Mouse (Mus musculus) gastrocnemius, adult 8-10 months (tissue): ENCODE measurements around the gene Foxp1. TPM values are rescaled to one million over a fixed set of nuclear protein-coding genes. Genes with fewer than 3 reads are reported as not detected.

Experiments used
- DNase-seq, 2 experiments: peaks; one replicate each; pipeline ENCODE4 v3.0.0; 2022; ENCODE audit warnings: low spot score in 2 of 2
- total RNA-seq, 4 experiments: library from RNA; stranded (reverse); gene quantifications; 2 replicates each; pipeline ENCODE4 v1.2.4; 2022

Gene Foxp1
- total RNA-seq, 4 experiments from 2014 or later = 10.0 to 15.5 (median 13.9) TPM

DNA sequence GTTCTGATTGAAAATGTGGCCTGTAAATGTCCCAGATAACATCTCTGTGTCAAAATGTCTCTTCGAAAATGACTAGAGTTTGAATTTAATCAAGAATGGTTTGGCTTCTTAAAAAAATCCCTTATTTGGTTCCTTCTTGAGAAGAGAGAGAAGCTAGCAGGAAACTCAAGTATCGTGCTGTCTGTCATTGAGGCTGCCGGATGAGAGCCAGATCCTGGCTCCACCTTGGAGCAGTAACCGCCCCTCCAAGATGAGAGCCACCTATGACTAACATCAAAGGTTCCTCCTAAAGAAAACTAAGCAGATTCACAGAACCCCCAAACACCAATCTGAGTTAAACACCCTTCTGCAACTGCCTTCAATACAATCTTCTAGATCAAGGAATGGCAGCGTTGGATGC lies 225.0 kb downstream of the Foxp1 start:
- no peak for DNase-seq

DNA sequence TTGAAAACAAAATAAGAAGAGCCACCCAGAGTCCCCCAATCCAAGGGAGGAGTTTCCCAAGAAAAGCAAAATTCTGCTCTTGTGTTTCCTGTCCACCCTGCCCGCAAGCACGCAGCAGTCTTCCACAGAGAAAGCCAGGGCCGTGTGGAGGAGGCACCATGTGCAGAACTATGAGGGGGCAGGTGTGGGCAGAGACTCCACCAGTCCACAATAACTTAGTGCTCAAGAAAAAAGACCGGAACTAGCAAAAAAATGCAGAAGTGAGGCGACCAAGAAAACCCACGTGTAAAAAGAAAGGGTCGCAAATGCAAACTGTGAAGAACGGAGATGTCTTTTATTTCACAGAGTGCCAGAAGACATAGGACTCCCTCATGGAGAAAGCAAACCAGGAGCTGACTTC lies 227.0 kb downstream of the Foxp1 start:
- no peak for DNase-seq

DNA sequence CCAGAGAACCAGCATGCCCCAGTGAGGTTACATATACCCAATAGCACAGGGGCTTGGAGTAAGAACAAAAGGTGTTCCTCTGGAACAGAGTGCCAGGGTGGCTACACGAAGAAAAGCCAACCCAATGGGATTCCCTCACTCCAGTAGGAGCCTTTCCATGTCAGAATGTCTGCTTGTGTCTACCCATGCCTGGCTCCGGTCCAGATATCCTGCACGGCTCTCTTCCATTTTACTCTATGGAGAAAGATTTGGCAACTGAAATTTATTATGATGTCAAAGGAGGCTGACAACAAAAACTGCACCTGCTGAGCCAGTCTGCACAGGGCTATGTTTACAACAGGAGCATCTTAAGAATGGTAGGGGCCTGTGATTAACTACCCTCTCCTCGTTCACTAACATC lies 233.3 kb downstream of the Foxp1 start:
- DNase-seq = no peak

DNA sequence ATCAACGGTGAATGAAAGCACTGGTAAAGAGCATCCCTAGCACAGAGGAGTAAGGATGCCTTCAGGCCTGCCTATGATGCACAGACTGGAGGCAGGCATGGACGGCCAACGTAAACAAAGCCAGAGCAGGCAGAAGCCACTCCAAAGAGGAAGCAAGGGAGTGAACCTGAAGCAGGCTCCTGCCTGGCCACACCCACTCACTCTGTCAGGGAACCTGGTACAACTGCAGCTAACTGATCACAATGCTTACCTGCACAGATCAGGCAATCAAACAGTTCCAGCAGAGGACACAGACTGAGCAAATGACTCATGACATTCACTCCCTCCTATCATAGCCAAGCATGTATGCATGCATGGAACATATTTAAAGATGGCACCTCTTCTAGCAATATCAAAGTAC lies 237.5 kb downstream of the Foxp1 start:
- DNase-seq = no peak

DNA sequence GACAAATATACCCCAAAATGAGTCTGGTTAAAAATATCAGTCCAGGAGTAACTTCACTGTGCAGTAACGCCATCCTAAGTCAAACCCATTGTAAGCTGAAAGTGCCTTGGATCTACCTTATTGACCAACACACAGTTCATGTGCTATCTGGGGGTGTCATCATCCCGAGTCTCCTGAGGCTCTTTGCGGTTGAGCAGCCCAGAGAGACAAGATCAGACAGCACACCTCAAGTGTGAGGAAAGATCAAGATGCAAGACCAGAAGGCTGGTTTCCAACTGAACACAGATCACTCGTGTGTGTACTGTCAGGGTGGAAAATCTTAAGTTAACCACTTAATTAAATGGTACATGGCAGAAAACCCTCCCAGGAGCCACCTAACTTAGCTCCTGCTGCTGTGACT lies 238.5 kb downstream of the Foxp1 start:
- DNase-seq = no peak

DNA sequence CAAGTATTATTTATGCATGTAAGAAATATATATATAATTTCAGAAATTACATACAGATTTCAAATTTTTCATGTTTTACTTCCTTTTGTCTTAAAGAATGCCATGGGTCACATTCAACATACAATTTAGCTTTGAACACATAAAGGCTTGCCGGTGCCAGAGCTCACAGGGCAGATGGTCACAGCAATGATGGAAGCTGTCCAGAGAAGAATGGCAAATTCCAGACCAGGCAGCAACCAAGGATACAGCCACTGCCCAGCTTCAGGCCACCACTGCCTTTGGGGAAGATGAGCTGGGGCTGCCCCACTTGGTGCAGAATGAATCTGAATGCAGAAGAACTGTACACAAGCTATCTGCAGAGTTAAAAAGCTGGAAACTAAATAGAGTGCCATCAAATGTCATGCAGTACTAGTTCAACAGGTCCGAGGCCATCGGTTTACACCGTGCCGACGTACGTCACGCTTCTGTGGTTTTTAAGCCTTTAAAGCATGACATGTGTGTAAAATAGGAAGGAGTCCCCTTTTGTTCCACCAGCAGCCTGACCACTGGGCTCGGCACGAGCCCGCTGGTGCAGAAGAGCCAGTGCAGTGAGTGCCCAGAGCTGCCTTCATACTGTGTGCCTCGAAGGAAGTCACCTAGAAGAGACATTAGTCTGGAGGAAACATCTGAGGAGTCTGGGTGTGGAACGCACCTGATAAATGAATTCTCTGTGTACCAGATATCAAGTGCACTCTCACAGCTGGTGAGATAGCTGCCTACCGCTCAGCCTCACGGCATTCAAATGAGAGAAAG lies 239.5 kb downstream of the Foxp1 start:
- no peak for DNase-seq

DNA sequence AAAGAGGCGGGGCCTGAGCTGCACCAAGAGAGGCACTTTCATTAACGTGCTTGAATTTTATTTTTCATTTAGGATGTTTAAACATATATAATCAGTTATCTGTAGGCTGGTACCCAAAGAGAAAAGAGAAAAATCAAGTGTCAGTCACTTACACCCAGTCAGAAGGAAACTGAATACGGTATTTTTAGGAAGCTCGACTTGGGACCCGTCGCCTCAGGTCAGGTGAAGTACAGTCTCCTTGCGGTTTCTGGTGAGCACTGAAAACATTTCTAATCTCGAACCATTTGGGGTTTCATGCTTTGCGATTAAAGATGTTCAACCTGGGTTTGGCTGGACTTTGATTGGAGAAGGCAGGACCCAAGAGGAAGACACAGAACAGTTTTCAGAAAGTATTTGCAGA lies 241.1 kb downstream of the Foxp1 start:
- DNase-seq = no peak

DNA sequence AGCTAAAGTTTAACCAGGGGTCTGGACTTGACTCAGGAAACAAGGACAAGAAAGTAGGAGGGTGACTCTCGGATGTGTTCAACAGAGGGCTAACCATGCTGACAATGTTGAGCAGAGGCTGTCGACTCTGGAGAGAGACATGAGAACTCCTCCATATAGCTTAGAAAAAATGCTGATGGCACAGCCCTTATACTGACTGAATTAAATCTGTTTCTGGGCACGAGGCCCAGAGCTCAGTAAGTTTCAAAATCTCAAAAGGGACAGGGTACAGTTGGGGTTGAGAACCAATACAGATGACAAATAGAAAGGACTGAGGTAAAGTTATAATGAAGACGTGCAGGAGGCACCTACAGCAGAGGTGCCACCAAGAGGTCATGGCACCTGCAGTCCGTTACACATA lies 241.9 kb downstream of the Foxp1 start:
- DNase-seq = no peak

DNA sequence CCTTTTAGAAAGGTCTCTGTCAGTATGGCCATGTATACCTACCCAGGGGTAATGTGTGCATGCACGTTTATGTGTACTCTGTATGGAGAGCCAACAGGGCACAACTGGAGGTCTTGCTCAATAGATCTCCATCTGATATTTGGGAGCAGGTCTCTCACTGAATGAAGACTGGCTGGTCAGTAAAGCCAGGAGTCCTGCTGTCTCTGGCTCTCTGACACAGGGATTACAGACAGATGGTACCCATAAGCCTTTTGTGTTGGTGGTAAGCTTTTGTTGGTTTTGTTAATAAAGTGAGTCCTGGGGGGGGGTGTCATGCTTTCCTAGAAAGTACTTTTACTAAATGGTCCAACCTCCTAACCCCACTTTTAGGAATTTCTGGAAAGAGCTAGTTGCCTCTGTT lies 245.3 kb downstream of the Foxp1 start:
- no peak for DNase-seq

DNA sequence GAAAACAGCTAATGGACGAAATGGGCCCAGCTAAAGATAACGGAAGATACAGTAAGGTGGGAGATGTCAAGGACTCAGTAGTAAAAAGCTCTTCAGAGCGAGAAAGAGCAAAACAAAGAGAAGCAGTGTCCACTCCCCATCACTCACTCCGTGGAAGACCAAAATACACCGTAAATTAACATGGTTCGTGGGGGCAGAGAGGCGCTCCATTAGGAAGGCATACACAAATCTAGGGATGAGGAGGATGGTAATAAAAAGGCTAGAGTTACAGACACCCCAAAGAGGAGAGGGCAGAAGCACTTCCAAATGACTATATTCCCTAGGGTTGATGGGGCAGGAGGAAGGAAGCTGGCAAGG lies 246.2 kb downstream of the Foxp1 start:
- no peak for DNase-seq

DNA sequence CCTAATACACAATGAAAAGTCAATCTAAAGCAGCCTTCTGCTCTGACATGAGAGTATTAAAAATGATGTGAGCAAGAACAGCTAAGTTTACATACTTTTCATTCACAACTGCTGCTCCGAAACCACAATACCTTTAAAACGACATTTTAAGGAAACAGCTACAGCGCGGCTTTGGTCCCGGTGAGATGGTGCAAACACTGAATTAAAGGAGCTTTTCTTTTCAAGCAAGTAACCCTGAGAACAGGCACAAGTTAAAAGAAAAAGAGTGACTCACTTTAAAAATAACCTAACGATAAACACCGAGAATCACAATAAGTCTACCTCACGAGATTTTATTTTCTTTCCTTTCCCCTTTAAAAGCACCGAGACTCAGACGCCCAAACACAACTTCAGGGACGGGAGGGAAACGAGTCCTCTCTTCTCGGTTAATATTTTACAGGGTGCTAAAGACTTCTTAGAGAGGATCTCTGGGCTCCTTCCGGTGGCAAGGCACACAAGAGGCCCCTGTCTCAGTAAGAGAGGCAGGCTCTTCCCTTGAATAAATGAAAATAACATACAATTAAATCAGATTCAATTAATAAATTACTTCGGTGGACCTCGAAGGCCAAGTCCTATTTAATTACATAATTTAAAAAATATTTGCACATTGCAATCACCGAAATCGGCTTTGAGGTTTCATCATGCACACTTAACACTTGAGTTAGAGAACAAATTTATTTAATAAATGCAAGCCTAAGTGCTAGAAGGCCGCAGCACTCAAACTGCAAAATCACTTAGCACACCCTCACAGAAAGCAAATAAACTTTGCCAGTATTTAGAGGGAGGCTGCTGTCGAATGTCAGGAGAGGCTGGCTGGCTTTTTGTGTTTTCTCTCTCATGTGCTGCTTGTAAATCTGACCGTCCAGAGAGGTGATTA lies 246.9 kb downstream of the Foxp1 start:
- DNase-seq = no peak

DNA sequence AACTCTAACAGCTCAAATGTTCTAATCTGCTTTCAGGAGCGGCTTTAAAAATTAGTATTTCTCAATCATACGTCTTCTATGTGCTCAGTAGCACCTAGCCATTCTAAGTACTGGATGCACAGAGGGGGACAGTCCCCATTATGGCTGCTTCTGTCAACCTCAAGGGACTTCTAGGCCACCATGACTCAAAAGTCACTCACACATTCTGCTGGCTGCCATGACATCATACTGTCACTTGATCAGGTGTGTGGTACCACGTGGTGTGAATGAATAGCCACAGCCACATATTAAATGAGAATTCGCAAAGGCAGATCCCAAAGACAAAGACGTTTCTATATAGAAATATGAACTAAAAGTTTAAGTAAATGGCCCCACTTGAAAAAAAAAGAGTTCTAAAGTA lies 247.9 kb downstream of the Foxp1 start:
- no peak for DNase-seq

DNA sequence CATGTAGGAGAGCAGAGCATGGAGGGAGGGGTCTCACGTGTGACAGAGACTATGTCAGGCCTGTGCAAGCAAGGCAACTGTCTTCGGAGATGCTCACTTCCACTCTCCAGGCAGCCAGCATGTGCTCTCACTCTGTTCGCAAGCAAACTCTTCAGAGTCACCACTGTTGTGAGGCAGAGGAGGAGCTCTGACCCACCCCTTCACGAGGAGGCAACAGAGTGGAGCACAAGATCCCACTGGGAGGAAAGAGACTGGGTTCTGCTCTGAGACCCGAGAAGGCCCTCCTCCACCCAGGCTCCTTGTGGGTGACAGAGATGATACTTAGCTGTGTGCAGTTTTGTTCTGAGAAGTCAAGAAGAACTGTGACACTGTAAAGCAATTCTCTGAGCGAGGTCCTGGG lies 248.3 kb downstream of the Foxp1 start:
- no peak for DNase-seq

DNA sequence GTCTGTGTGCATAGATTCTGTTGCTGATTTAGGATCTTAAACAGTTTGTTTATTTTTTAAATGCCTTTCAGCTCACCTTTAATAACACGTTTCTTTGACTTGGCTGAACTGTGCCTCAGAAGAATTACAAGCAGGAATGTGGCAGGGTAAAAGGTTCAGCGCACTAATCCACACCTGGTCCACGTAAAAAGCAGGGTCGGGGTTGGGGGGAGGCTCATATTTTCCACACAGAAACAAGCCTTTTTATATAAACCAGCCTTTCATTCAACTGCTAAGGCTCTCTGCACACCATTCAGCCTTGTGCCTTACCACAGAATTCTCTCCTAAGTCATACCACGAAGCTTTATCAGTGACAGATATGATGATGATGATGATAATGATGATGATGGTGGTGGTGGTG lies 249.3 kb downstream of the Foxp1 start:
- no peak for DNase-seq

DNA sequence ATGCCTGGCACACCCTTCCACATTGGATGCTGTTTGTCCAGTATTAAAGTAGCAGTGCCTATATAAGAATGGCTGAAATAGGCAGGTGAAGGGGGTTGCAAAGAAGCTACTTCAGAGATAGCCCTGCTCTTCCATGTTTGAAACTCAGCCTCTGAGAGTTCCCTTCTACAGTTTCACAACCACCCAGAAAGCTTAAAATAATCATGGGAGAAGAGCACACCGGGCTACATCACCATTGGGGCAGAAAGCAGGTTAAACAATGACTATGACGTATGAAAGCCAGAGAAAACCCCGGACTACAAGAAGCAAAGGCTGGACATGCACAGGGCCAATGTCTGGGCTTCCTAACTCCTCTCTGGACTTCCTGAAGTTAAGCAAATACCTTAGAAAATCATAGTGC lies 250.3 kb downstream of the Foxp1 start:
- no peak for DNase-seq

DNA sequence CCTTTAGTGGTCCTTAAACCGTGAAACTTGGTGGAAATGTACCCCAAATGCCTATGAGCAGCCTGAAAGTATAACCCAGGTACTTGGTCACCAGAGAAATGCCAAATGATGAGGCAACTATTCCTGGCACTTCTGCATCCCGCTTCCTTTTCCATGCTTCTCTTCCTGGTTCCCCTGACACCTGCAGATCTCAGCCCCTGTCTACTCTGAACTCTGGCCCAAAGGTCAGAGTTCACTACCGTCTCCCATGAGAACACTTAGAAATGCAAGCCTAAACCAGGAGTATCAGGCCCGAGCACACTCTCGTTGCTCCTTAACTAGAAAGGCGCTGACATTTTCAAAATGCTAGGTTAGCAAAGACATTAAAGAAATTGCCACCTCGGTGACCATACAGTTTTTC lies 250.8 kb downstream of the Foxp1 start:
- no peak for DNase-seq

DNA sequence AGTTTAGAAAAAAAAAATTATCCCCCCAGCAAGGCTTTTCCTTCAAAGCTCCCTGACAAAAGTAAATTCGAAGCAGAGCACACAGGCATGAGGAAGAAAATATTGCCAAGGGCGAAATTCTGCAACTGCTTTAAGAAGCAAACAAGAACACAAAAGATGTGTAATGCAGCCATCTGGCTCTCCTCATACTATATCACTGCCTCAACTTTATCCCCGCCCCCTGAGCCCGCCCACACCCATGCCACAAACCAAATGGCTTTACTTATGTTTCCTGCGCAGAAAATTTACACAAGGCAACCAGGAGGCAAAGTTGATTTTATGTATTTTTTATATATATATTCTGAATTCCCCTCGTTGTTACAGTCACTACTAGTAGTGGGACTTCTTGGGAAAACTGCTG lies 252.6 kb downstream of the Foxp1 start:
- DNase-seq = no peak

DNA sequence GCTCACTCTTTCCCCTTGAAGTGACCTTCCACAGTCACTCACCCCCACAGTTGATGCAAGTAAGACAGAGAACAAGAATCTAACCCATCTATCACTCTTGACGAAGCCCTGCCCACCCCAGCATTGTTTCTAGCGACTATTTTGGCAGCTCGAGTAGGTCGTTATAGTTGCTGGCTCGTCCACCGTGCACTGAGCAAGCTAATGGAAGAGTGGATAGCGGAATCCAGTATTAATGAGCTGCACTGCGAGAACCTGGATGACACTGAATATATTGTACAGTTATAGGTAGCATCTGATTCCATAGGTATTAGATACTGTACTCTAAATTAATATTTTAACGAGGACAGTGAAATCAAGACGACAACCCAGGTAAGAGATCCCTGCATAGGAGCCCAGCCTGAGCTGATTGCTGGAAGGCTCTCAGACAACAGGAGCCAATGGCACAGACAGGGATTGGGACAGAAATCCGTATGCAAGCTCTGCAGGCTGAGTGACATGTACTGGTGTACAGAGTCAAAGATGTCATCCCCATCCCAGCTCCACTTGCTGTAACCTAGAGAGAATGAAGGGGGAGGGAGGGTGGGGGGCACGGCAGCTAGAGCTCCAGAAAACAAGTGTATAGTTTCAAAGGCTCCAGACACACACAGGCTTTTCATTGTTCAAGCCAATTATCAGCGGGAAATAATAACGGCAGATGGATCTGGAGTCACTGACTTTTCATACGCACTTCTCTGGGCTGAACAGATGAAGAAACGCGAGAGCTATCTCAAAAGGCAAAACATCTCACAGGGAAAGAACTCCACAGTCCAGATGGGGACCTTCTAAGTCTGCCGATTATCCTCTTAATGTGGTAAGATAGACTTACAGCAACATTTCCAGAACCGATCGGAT lies 254.1 kb downstream of the Foxp1 start:
- DNase-seq = no peak

DNA sequence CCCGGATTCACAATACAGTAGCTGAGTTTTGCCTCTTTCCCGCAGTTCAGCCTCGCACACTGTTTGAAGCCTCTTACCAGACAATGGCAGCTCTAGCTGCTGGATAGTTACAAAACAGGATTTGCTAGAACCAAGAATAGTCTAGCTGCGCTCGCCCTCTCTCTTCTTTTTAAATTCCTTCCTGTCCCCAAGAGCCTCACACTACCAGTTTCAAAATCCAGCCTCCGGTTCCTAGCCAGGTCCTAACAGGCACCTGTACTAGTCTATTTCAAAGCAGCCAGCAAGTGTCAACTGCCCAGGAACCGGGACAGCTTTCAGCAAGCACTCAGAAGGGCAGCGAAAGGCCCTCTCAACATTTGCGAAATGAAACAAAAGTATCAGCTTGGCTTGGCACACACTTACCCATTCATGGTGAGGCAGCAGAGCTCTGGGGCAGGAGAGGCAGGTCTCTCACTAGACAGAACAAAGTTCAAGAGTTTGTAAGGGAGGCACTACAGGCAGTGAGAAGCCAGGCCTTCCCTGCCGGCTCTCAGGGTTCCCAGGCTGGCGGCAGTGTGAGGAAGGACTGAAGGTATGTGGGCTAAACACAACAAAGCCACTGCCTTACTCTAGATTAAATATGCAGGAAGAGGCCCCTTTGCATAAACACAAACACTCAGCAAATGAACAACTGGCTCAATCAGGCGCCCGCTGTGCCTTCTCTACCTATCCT lies 256.4 kb downstream of the Foxp1 start:
- DNase-seq = no peak

DNA sequence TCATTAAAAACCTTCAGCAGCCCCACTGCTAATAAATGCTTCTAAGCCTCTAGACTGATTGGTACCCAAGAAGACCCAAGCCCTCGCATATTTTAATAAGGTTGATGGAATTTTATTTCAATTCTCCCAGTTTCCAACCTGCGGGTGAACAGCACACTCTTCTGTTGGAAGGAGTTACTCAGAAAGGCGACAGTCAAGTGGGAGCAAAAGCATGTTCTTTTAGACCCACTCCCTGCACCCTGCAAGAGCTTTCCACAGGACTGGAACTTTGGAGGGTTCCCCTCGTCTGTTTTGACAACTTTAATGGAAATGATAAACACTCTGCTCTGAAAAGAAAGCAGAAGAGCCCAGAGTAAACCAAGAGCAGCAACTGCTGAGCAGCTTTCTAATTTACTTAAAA lies 257.3 kb downstream of the Foxp1 start:
- no peak for DNase-seq
